Mouse (Mus musculus) limb, embryonic 13.5 days (tissue): ENCODE results near the gene Opn1mw. TPM values are rescaled to one million over a fixed set of nuclear protein-coding genes. Genes with fewer than 3 reads are reported as not detected.

Experiments
- ATAC-seq: fragments of 200-750 bp; cut with Nextera tagmentation; 2 replicates; pipeline ENCODE4 v1.8.0; 2017; ENCODE audit warnings: low read depth, moderate number of reproducible peaks, moderate TSS enrichment; ENCODE audit not compliant: low FRiP score
- H3K27ac ChIP-seq: fragments of 300-500 bp; sonication (generic); 2 replicates; pipeline ENCODE4 v1.5.1; 2015; ENCODE audit warnings: inconsistent platforms, mild to moderate bottlenecking, moderate library complexity
- H3K27me3 ChIP-seq: fragments of 300-500 bp; sonication (generic); 2 replicates; pipeline ENCODE4 v1.6.1; 2015; ENCODE audit warnings: mild to moderate bottlenecking, inconsistent platforms
- H3K36me3 ChIP-seq: fragments of 300-500 bp; sonication (generic); 2 replicates; pipeline ENCODE4 v1.6.1; 2015; ENCODE audit warnings: inconsistent platforms, mild to moderate bottlenecking, moderate library complexity
- H3K4me1 ChIP-seq: fragments of 300-500 bp; sonication (generic); 2 replicates; pipeline ENCODE4 v1.6.1; 2015; ENCODE audit warnings: inconsistent platforms
- H3K4me2 ChIP-seq: fragments of 300-500 bp; sonication (generic); replicated peaks from 2 replicates; pipeline ENCODE4 v1.6.1; 2015; ENCODE audit warnings: inconsistent platforms, mild to moderate bottlenecking, moderate library complexity
- H3K4me3 ChIP-seq: fragments of 300-500 bp; sonication (generic); 2 replicates; pipeline ENCODE4 v1.5.1; 2015; ENCODE audit warnings: moderate library complexity, mild to moderate bottlenecking, inconsistent platforms
- H3K9ac ChIP-seq: fragments of 300-500 bp; sonication (generic); 2 replicates; pipeline ENCODE4 v1.6.1; 2015; ENCODE audit warnings: mild to moderate bottlenecking, inconsistent platforms
- H3K9me3 ChIP-seq: fragments of 300-500 bp; sonication (generic); 2 replicates; pipeline ENCODE4 v1.6.1; 2016; ENCODE audit warnings: inconsistent platforms
- WGBS: fragments of 180-500 bp; shearing (Covaris S2); methylation state at CpG from one replicate; pipeline ENCODE4 v1.1.7; 2015; 5-methylcytosine and 5-hydroxymethylcytosine counted together
- polyA plus RNA-seq: library from polyadenylated mRNA; unstranded; fragments of >200 nt; fragmentation: Nextera tagmentation; extraction: Ambion mirVana; gene quantifications from 2 replicates; pipeline ENCODE4 v1.2.1, GENCODE M21; 2015

Gene Opn1mw
- polyA plus RNA-seq, 1 experiment from 2014 or later: not detected

- Histone ChIP-seq H3K27ac (no peak within 1 kb of the TSS), H3K4me2 (no peak within 1 kb of the TSS), H3K27me3 (no peaks in the 10 kb centered on the region), H3K9me3 (no peaks in the 10 kb centered on the region), H3K4me1 (no peaks in the 10 kb centered on the region), H3K4me3 (no peak within 1 kb of the TSS), H3K36me3 (no peaks in the 10 kb centered on the region), H3K9ac (no peak within 1 kb of the TSS)
- ATAC-seq: no peak
- WGBS: 88% methylated on average over 1 of the region's 1 CpGs
Observed at GRCm38 (mm10) chrX:74167738-74168137, 40.5 kb downstream of the Opn1mw start, which contains the start of gene Tex28. Gene Tex28 (minus strand): TSS chrX:74167838.

- Histone ChIP-seq H3K4me1 (no peaks in the 10 kb centered on the region), H3K27ac (no peak within 1 kb of the TSS), H3K9me3 (no peaks in the 10 kb centered on the region), H3K4me3 (no peak within 1 kb of the TSS), H3K4me2 (no peak within 1 kb of the TSS), H3K9ac (no peak within 1 kb of the TSS), H3K27me3 (no peaks in the 10 kb centered on the region), H3K36me3 (no peaks in the 10 kb centered on the region)
- WGBS: 89% methylated on average over 17 of the region's 17 CpGs
- no peak for ATAC-seq
Observed at GRCm38 (mm10) chrX:74176959-74177358, 49.7 kb downstream of the Opn1mw start, which contains the start of gene Tktl1. Gene Tktl1 (plus strand): TSS chrX:74177259.

Other genes starting within 250 kb of the Opn1mw start
- gene Avpr2, start 235.4 kb upstream of the Opn1mw start, polyA plus RNA-seq: 0.05 and 0.13 TPM in 2 replicates
- 2.0 and 2.6 TPM in 2 replicates for gene L1cam, start 231.4 kb upstream of the Opn1mw start, polyA plus RNA-seq
- gene Arhgap4, start 205.6 kb upstream of the Opn1mw start, polyA plus RNA-seq: 3.0 and 3.9 TPM in 2 replicates
- gene Naa10, start 205.5 kb upstream of the Opn1mw start, polyA plus RNA-seq: 138 and 139 TPM in 2 replicates
- 29.7 and 32.3 TPM in 2 replicates for gene Renbp, start 196.6 kb upstream of the Opn1mw start, polyA plus RNA-seq
- gene Hcfc1, start 161.1 kb upstream of the Opn1mw start, polyA plus RNA-seq: 62.0 and 64.6 TPM in 2 replicates
- 54.3 and 60.5 TPM in 2 replicates for gene Irak1, start 103.5 kb upstream of the Opn1mw start, polyA plus RNA-seq
- 12.5 and 12.8 TPM in 2 replicates for gene Mecp2, start 7.9 kb downstream of the Opn1mw start, polyA plus RNA-seq
- not detected in 2 replicates for gene Tex28, start 40.4 kb downstream of the Opn1mw start, polyA plus RNA-seq
- 0.05 TPM in 1 of 2 replicates, not detected in the other for gene Tktl1, start 49.8 kb downstream of the Opn1mw start, polyA plus RNA-seq
- 275 and 314 TPM in 2 replicates for gene Flna, start 122.4 kb downstream of the Opn1mw start, polyA plus RNA-seq
- 26.7 and 27.8 TPM in 2 replicates for gene Emd, start 127.2 kb downstream of the Opn1mw start, polyA plus RNA-seq
- gene Rpl10, start 143.3 kb downstream of the Opn1mw start, polyA plus RNA-seq: 828 and 885 TPM in 2 replicates
- 91.0 and 92.2 TPM in 2 replicates for gene Taz, start 154.4 kb downstream of the Opn1mw start, polyA plus RNA-seq
- 11.7 and 12.0 TPM in 2 replicates for gene Dnase1l1, start 154.9 kb downstream of the Opn1mw start, polyA plus RNA-seq
- 127 and 128 TPM in 2 replicates for gene Atp6ap1, start 169.6 kb downstream of the Opn1mw start, polyA plus RNA-seq
- gene Gdi1, start 177.5 kb downstream of the Opn1mw start, polyA plus RNA-seq: 247 and 260 TPM in 2 replicates
- 73.5 and 76.5 TPM in 2 replicates for gene Fam50a, start 185.6 kb downstream of the Opn1mw start, polyA plus RNA-seq
- gene Plxna3, start 201.6 kb downstream of the Opn1mw start, polyA plus RNA-seq: 21.2 and 25.3 TPM in 2 replicates
- gene Lage3, start 226.2 kb downstream of the Opn1mw start, polyA plus RNA-seq: 114 and 115 TPM in 2 replicates
- 62.2 and 68.2 TPM in 2 replicates for gene Ubl4a, start 245.8 kb downstream of the Opn1mw start, polyA plus RNA-seq
- 19.6 and 21.3 TPM in 2 replicates for gene Slc10a3, start 245.9 kb downstream of the Opn1mw start, polyA plus RNA-seq